Mouse (Mus musculus) bone marrow macrophage, adult 2 months (primary cell): ENCODE data around the gene Pepd.

Source experiments
- CTCF ChIP-seq: IDR thresholded peaks from 2 replicates; pipeline ENCODE4 v1.5.1; 2012; ENCODE audit warnings: low read depth, mild to moderate bottlenecking, low read length, moderate library complexity
- POLR2A ChIP-seq: IDR thresholded peaks from 2 replicates; pipeline ENCODE4 v1.6.1; 2012; ENCODE audit warnings: mild to moderate bottlenecking, low read depth, low read length, borderline replicate concordance

- no peak for TF ChIP-seq CTCF
- TF ChIP-seq POLR2A: no peak
These were observed 144.3 kb downstream of the Pepd start, which contains the start of gene Cebpg for GRCm38 (mm10) chr7:35056436-35056864.
